Mouse (Mus musculus) heart, embryonic 16.5 days (tissue): ENCODE data around the gene Chn2. TPM values are rescaled to one million over a fixed set of nuclear protein-coding genes. Genes with fewer than 3 reads are reported as not detected.

ENCODE experiments used
- ATAC-seq: fragments of 200-750 bp; cut with Nextera tagmentation; replicated peaks from 2 replicates; pipeline ENCODE4 v1.8.0; 2017; ENCODE audit warnings: moderate number of reproducible peaks; ENCODE audit not compliant: insufficient read depth, low FRiP score; ENCODE audit errors: extremely low read depth
- H3K27ac ChIP-seq: fragments of 300-500 bp; sonication (generic); 2 replicates; pipeline ENCODE4 v1.5.1; 2014; ENCODE audit warnings: mild to moderate bottlenecking, low read length, control low read depth, moderate library complexity
- H3K27me3 ChIP-seq: fragments of 300-500 bp; sonication (generic); 2 replicates; pipeline ENCODE4 v1.6.1; 2014; ENCODE audit warnings: low read length, mixed read lengths; ENCODE audit not compliant: control insufficient read depth, insufficient read depth
- H3K36me3 ChIP-seq: fragments of 300-500 bp; sonication (generic); 2 replicates; pipeline ENCODE4 v1.6.1; 2014; ENCODE audit not compliant: control insufficient read depth, insufficient read depth
- H3K4me1 ChIP-seq: fragments of 300-500 bp; sonication (generic); 2 replicates; pipeline ENCODE4 v1.6.1; 2014; ENCODE audit warnings: low read length, mixed read lengths; ENCODE audit not compliant: control insufficient read depth, insufficient read depth
- H3K4me2 ChIP-seq: fragments of 300-500 bp; sonication (generic); 2 replicates; pipeline ENCODE4 v1.6.1; 2014; ENCODE audit warnings: low read depth, mild to moderate bottlenecking, control low read depth, low read length
- H3K4me3 ChIP-seq: fragments of 300-500 bp; sonication (generic); 2 replicates; pipeline ENCODE4 v1.5.1; 2014; ENCODE audit warnings: mild to moderate bottlenecking, control low read depth, low read length
- H3K9ac ChIP-seq: fragments of 300-500 bp; sonication (generic); 2 replicates; pipeline ENCODE4 v1.6.1; 2014; ENCODE audit warnings: low read length, control low read depth
- H3K9me3 ChIP-seq: fragments of 300-500 bp; sonication (generic); replicated peaks from 2 replicates; pipeline ENCODE4 v1.6.1; 2016; ENCODE audit warnings: low read length; ENCODE audit not compliant: control insufficient read depth
- WGBS: fragments of 180-500 bp; shearing (Covaris S2); extraction: QIAGEN DNeasy Blood & Tissue Kit; methylation state at CpG from one replicate; pipeline ENCODE4 v1.1.7; 2014; 5-methylcytosine and 5-hydroxymethylcytosine counted together
- polyA plus RNA-seq: library from polyadenylated mRNA; unstranded; fragments of >200 nt; fragmentation: Nextera tagmentation; extraction: Ambion mirVana; gene quantifications from 2 replicates; pipeline ENCODE4 v1.2.1, GENCODE M21; 2015

Chn2 gene
- polyA plus RNA-seq, 1 experiment from 2014 or later: 5.4 TPM

DNA sequence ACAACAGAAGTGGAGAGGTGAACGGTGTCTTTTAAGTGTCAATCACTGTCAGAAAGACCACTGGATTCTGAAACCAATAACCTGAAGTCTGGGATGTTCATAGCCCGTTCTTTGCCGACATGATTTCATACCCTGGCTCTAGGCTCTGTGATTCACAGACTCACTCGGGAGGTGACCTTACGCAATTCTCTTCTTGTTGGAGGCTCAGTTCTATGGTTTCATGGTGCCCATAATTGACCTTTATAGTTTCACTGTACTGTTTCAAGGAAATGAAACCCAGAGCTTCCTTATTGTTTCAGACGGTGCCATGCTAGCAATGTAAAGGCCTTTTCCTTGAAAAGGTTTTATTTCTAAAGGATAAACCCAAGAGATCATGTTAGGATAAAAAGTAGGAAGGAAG, 9.4 kb downstream of the Chn2 start:
- H3K9ac ChIP-seq: no peak overlapping the region
- H3K27me3 ChIP-seq: no peaks in the 10 kb centered on the region; the same call in 1 of the 2 replicates

DNA sequence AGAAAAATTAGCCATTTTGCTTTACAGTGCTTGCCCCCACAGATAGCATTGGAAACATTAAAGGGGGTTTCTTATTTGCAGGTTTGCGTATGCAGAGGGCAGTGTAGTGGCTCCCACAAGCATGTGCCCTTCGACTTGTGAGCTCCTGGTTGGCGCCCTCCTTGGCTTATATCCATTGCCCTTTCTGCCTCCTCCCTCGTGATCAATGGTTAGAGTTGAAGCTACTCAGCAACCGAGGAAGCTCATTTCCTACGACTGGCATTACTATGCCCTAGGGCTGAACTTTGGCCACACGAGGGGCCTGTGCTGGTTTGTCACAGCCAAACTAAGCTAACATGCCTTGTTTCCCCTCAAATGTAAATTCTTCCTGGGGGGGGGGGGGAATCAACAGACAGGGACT, 11.8 kb downstream of the Chn2 start:
- Histone ChIP-seq H3K27me3 (no peaks in the 10 kb centered on the region; the same call in 1 of the 2 replicates), H3K9ac (no peak overlapping the region), H3K4me3 (no peak overlapping the region), H3K4me2 (no peak overlapping the region), H3K27ac (no peak overlapping the region), H3K4me1 (no peaks in the 10 kb centered on the region), H3K9me3 (no peaks in the 10 kb centered on the region), H3K36me3 (no peaks in the 10 kb centered on the region)
- WGBS: 73% methylated on average over 7 of the region's 7 CpGs
- no peak for ATAC-seq

More for the DNA sequence above, 9.4 kb downstream of the Chn2 start:
- ATAC-seq: no peak
- no peak overlapping the region for H3K4me2 ChIP-seq
- 83% methylated on average over 6 of the region's 6 CpGs for WGBS
- no peaks in the 10 kb centered on the region for H3K36me3 ChIP-seq
- no peak overlapping the region for H3K4me3 ChIP-seq
- no peak overlapping the region for H3K27ac ChIP-seq
- H3K4me1 ChIP-seq: no peaks in the 10 kb centered on the region
- no peaks in the 10 kb centered on the region for H3K9me3 ChIP-seq

DNA sequence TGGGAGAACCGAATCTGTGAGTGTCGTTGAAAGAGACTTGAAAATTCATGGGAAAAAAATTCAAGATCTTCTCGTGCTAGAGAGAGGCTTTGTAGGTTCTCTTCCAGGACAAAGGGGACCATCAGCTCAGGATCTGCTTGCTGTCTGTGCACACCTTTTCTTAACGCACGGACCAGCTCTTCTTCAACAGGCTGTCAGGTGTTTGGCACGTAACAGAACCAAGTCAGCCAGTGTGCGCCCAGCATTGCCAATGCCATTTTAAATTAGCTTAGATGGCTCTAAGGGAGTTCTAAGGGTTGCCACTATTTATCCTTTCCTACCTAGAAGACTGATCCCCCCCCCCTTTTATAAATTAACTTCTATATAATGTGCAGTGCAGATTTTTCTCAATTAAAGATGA, 12.8 kb downstream of the Chn2 start:
- no peak overlapping the region for H3K9ac ChIP-seq
- H3K4me3 ChIP-seq: no peak overlapping the region
- no peak for ATAC-seq
- H3K27me3 ChIP-seq: no peaks in the 10 kb centered on the region; the same call in 1 of the 2 replicates
- no peaks in the 10 kb centered on the region for H3K36me3 ChIP-seq
- H3K27ac ChIP-seq: no peak overlapping the region
- H3K4me2 ChIP-seq: no peak overlapping the region
- peaks cover 2% of the 10 kb centered on the region; the same call in 1 of the 2 replicates for H3K4me1 ChIP-seq
- H3K9me3 ChIP-seq: no peaks in the 10 kb centered on the region
- 85% methylated on average over 7 of the region's 7 CpGs for WGBS

DNA sequence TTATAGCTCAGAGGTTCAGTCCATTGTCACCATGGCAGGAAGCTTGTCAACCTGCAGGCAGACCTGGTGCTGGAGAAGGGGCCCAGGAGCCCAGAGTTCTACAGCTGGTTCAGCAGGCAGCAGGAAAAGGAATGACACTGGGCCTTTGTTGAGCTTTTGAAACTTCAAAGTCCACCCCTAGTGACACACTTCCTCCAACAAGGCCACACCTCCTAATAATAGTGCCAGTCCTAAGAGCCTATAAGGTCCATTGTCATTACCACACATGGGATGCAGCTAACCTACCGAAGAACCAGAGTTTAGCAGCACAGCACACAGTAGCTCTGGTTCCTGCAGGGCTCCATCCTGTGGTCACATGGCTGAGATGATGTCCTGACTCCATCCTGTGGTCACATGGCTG, 13.3 kb downstream of the Chn2 start:
- Histone ChIP-seq H3K9me3 (no peaks in the 10 kb centered on the region), H3K9ac (no peak overlapping the region), H3K4me2 (no peak overlapping the region), H3K36me3 (no peaks in the 10 kb centered on the region), H3K4me3 (no peak overlapping the region), H3K4me1 (peaks cover 2% of the 10 kb centered on the region; the same call in 1 of the 2 replicates), H3K27ac (no peak overlapping the region), H3K27me3 (no peaks in the 10 kb centered on the region; the same call in 1 of the 2 replicates)
- ATAC-seq: no peak
- WGBS: 83% methylated on average over 1 of the region's 1 CpGs

DNA sequence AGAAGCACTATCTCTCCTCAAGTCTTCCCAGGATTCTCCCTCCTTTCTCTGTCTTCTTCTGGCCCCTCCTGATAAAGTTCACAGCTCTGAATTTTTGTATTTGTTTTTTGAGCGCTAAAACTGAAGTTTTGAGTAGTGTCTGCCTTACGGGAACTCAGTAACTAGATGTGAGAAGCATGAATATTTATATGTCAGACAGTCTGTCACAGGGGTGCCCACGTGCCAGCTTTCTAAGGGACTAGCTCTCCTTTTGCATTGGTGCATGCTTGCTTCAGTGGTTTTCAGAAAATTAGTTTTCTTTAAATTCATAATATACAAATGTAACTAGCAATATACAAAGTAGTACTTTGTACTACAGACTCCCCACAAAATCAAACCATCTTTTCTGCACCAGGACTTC, 14.0 kb downstream of the Chn2 start:
- WGBS: 81% methylated on average over 3 of the region's 3 CpGs
- ATAC-seq: no peak
- Histone ChIP-seq H3K27me3 (no peaks in the 10 kb centered on the region), H3K4me3 (no peak overlapping the region), H3K9me3 (no peaks in the 10 kb centered on the region), H3K27ac (no peak overlapping the region), H3K4me1 (peaks cover 2% of the 10 kb centered on the region; the same call in 1 of the 2 replicates), H3K36me3 (no peaks in the 10 kb centered on the region), H3K9ac (no peak overlapping the region), H3K4me2 (no peak overlapping the region)

DNA sequence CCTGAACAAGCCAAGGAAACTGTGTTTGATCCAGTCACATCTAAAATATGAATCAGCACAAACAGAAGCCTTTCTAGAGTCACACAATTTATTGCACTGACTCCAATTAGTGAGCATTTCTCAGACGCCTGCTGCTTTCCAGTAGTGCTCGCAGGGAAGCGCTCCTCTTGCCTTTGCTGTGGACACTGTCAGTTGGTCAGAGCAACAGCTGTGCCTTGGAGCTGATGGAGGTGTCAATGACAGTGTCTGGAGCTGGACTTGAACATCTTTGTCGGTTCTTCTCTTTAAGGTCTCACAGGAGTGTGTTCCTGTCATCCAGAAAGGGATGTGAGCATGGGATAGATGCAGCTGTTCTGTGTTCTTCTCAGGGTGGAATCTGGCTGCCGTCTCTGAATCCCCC, 16.0 kb downstream of the Chn2 start:
- no peaks in the 10 kb centered on the region for H3K9me3 ChIP-seq
- H3K36me3 ChIP-seq: no peaks in the 10 kb centered on the region
- peaks cover 5% of the 10 kb centered on the region; the same call in 1 of the 2 replicates for H3K4me1 ChIP-seq
- no peaks in the 10 kb centered on the region for H3K27me3 ChIP-seq
- no peak overlapping the region for H3K4me2 ChIP-seq
- H3K4me3 ChIP-seq: no peak overlapping the region
- WGBS: 57% methylated on average over 5 of the region's 5 CpGs
- no peak overlapping the region for H3K9ac ChIP-seq
- H3K27ac ChIP-seq: no peak overlapping the region
- ATAC-seq: no peak

DNA sequence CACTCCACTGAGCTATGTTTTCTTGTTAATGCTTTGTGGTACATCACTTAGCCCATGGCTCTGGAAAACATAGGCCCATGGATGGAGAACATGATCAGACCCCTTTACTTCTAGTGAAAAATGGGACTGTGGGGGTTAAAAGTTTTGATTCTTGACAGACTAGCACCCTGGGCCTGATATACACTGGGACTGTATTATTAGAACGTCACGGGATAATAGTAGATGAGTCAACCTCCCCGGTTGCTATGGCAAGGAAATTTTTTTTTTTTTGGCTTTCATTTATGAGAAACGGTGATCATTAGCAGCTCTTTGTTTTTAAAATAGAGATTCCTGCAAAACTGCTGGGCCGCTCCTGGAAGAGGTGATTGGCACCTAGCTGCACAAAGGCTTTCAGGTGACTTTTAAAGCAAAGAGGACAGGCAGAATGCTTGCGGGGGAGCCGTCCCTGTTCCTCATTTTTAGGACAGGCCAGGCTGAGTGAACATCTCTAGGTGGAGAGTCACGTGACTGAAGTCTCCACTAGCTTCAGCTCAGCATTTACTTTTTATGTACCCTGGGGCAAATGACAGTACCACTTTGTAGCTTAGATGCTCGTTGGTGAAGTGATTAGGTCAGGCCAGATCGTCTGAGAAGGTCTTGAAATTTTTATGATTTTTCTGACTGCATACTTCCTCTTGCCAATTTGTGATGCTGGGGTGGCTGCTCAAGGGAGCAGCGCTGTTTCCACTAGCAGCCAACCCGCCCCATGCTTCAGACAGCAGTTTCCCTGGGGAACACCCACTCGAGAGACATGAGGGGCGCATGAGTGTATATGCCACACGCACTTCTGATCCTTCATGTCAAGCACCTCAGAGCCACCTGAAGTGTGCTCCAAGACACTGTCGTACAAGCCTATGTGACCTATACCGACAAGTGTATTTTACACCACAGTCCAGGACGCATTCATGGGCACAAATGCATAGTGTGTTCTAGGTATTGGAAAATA, 17.5 kb downstream of the Chn2 start:
- peaks cover 11% of the 10 kb centered on the region for H3K4me1 ChIP-seq
- no peaks in the 10 kb centered on the region for H3K36me3 ChIP-seq
- WGBS: 67% methylated on average over 18 of the region's 18 CpGs
- H3K4me3 ChIP-seq: no peak overlapping the region
- no peak overlapping the region for H3K4me2 ChIP-seq
- no peak overlapping the region for H3K9ac ChIP-seq
- no peak overlapping the region for H3K27ac ChIP-seq
- no peak for ATAC-seq
- H3K9me3 ChIP-seq: no peaks in the 10 kb centered on the region
- no peaks in the 10 kb centered on the region for H3K27me3 ChIP-seq

DNA sequence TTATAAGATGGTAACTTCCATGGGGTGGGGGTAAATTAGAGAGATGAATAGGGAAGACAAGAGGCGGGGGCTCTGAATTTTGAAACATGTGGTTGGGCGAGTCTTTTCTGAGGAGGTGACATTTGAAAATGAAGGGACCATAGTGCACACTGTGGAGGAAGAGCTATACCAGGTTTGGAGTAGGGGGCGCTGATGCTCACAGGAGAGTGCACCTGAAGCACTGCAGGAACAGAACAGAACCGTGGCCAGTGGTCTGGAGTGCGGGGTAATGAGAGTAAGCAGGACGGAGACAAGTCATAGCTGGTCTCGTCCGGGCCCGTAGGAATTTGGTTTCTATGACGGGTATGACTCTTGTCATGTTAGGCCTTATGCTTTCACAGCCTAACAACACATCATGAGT, 18.3 kb downstream of the Chn2 start:
- Histone ChIP-seq H3K9ac (no peak overlapping the region), H3K27me3 (no peaks in the 10 kb centered on the region), H3K4me2 (no peak overlapping the region), H3K4me1 (peaks cover 17% of the 10 kb centered on the region), H3K36me3 (no peaks in the 10 kb centered on the region), H3K27ac (no peak overlapping the region), H3K9me3 (no peaks in the 10 kb centered on the region), H3K4me3 (no peak overlapping the region)
- 79% methylated on average over 10 of the region's 10 CpGs for WGBS
- no peak for ATAC-seq

DNA sequence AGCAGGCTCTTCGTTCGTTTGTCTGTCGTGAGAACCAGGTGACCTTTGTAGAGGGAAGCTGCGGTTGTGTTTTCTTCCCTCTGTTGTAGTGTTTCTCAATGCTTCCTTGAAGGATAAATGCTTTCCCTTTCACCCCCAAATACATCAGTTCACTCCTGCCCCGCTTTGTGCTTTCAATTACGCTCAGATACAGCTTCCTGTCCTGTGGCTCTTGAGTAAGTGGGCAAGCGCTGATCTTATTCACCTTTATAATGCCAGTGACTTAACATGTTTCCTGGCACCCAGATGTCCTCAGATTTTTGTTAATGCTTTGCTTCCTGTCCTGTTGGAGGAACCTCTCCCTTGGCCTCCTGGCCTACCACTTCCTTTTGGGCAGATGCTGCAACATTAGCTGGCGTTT, 19.5 kb downstream of the Chn2 start:
- Histone ChIP-seq H3K27ac (no peak overlapping the region), H3K27me3 (no peaks in the 10 kb centered on the region), H3K9ac (no peak overlapping the region), H3K36me3 (no peaks in the 10 kb centered on the region), H3K4me1 (peaks cover 22% of the 10 kb centered on the region), H3K9me3 (no peaks in the 10 kb centered on the region), H3K4me2 (no peak overlapping the region), H3K4me3 (no peak overlapping the region)
- no peak for ATAC-seq
- 61% methylated on average over 8 of the region's 8 CpGs for WGBS
